Mouse (Mus musculus) G1E (cell line): ENCODE data around the gene Ddx31. TPM values are rescaled to one million over a fixed set of nuclear protein-coding genes. Genes with fewer than 3 reads are reported as not detected.

Experiments used
- ATAC-seq: 2 replicates; pipeline ENCODE4 v1.8.0; 2016; ENCODE audit warnings: mild to moderate bottlenecking; ENCODE audit not compliant: insufficient number of reproducible peaks, poor library complexity, low FRiP score, severe bottlenecking; ENCODE audit errors: extremely low read depth
- DNase-seq: peaks from one replicate; pipeline ENCODE4 v3.0.0; 2012; ENCODE audit warnings: low spot score
- H3K27me3 ChIP-seq: 2 replicates; pipeline ENCODE4 v1.6.1; 2012; ENCODE audit warnings: mild to moderate bottlenecking, low read length, inconsistent platforms; ENCODE audit not compliant: insufficient read depth
- H3K36me3 ChIP-seq: replicated peaks from 2 replicates; pipeline ENCODE3; 2012; ENCODE audit warnings: mild to moderate bottlenecking, inconsistent platforms
- H3K4me1 ChIP-seq: 2 replicates; pipeline ENCODE4 v1.6.1; 2012; ENCODE audit warnings: low read depth, low read length, inconsistent platforms, mixed read lengths; ENCODE audit not compliant: insufficient read depth
- H3K4me3 ChIP-seq: 2 replicates; pipeline ENCODE4 v1.5.1; 2012; ENCODE audit warnings: low read depth, mild to moderate bottlenecking, inconsistent platforms, low read length, moderate library complexity, mixed read lengths
- H3K9me3 ChIP-seq: replicated peaks from 2 replicates; pipeline ENCODE4 v1.6.1; 2012; ENCODE audit warnings: inconsistent platforms
- CTCF ChIP-seq: IDR thresholded peaks from 2 replicates; pipeline ENCODE4 v1.5.1; 2012; ENCODE audit warnings: low read depth, low read length, inconsistent platforms, mixed read lengths
- GATA1 ChIP-seq: IDR thresholded peaks from 2 replicates; pipeline ENCODE4 v1.6.1; 2012; ENCODE audit warnings: borderline replicate concordance, low read length, inconsistent platforms, mixed read lengths
- GATA2 ChIP-seq: IDR thresholded peaks from 2 replicates; pipeline ENCODE4 v1.6.1; 2012; ENCODE audit warnings: low read depth, low read length, inconsistent platforms, borderline replicate concordance
- POLR2AphosphoS5 ChIP-seq: IDR thresholded peaks from 2 replicates; pipeline ENCODE4 v1.6.1; 2012; ENCODE audit warnings: low read depth, low read length, inconsistent platforms; ENCODE audit not compliant: insufficient replicate concordance
- TAL1 ChIP-seq: conservative IDR thresholded peaks from 2 replicates; pipeline ENCODE4 v1.6.1; 2012; ENCODE audit warnings: low read depth, low read length, inconsistent platforms, mixed read lengths
- polyA plus RNA-seq: library from polyadenylated mRNA; stranded (reverse); fragments of >175 nt; gene quantifications from 2 replicates; pipeline ENCODE4 v1.2.3, GENCODE M21; 2012
- total RNA-seq, 2 experiments: library from RNA; stranded (forward) in 1 of 2; stranded (reverse) in 1 of 2; fragments of 200-1000 nt in 1 of 2; fragments of >200 nt in 1 of 2; fragmentation: Nextera tagmentation in 1 of 2; gene quantifications; 2 replicates each; pipeline ENCODE4 v1.2.3; 2014 to 2017

Gene Ddx31
- total RNA-seq (2014; fragmentation: Nextera tagmentation), result 8.4 and 17.1 TPM in 2 replicates
- 13.0 and 15.9 TPM in 2 replicates for total RNA-seq (2017)
- 5.0 and 5.2 TPM in 2 replicates for polyA plus RNA-seq

DNA sequence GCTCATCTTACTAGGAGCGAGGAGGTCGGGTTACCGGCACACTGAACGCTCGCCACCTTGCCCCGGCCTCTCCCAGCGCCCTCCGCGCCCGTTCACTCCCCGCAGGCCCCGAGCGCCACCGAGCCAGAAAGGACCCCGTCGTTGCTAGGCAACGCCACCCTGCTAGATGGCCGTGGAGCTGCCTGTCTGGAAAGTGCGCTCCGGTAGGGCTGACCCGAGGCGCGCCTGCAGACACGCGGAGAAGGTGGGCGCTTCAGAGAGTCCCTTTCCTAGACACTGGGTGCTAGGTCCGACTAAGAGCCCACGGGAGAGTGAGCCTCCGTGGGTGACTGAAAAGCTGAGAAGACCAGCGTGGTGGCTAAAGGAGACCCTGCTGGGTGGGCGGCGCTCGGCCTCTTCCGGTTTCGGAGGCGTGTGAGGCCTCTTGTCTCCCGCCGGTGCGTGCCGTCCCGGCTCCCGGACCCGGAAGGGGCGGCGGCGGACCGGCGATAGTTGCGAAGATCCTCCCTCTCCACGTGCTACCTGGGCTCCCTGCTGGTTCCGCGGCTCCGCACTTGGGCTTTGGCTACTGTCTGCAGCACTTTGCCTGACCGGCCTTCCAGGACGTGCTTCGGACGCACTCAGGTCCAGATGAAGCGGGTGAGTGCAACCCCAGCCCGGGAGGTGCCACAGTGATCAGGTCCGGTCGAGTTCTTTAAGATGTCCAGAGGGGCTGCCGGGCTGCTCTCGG, at the start of gene Ddx31, which contains the start of gene Gtf3c4:
Gene Ddx31 (plus strand): TSS at position 185 of the 730 bp plus-strand sequence.
Gene Gtf3c4 (minus strand): TSS at position 139 of the 730 bp plus-strand sequence.
- peaks cover 44% of the 10 kb centered on the region for H3K4me1 ChIP-seq
- H3K36me3 ChIP-seq, result peaks cover 49% of the 10 kb centered on the region
- TF ChIP-seq TAL1 (no peak), CTCF (no peak), POLR2AphosphoS5 (no peak), GATA1 (no peak), GATA2 (no peak)
- peak; percentile 92 for DNase-seq
- no peaks in the 10 kb centered on the region for H3K9me3 ChIP-seq
- H3K4me3 ChIP-seq, result peak within 1 kb of the TSS; percentile 100
- peak; percentile 85 for ATAC-seq
- no peaks in the 10 kb centered on the region for H3K27me3 ChIP-seq

DNA sequence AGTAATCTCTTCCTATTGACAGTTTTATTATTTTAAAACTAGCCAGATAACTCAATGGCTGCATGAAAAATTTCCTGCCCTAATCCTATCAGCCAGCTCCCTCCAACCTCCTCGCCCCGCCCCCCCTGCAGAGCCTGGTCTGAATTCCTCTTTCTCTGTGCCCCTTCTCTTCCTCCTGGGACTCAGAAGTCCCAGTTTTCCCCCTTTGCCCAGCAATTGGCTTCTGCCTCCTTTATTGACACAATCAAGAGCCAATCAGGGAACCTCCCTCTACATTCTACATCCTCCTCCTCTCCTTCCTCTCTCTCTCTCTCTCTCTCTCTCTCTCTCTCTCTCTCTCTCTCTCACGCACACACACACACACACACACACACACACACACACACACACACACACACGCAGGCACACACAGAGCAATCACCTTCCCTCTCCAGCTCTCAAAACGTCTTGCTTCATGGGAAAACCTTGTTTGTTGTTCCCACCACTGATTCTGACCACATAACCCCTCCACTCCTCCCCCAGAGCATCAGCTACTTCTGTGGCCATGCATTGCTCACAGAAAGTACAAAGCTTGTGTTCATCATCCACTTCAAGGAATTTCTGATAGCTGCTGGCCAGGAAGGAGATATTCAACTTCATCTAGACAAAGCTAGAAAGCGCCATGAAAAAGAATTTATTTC, 47.1 kb upstream of the Ddx31 start:
- Histone ChIP-seq H3K27me3 (peaks cover 39% of the 10 kb centered on the region), H3K36me3 (no peaks in the 10 kb centered on the region), H3K9me3 (no peaks in the 10 kb centered on the region), H3K4me1 (peaks cover 11% of the 10 kb centered on the region), H3K4me3 (no peak overlapping the region)
- DNase-seq (no peak), ATAC-seq (no peak)
- no peak for TF ChIP-seq POLR2AphosphoS5
- TF ChIP-seq CTCF, result no peak
- no peak for TF ChIP-seq TAL1
- TF ChIP-seq GATA2, result no peak
- no peak for TF ChIP-seq GATA1

- Histone ChIP-seq H3K4me1 (peaks cover 11% of the 10 kb centered on the region), H3K9me3 (no peaks in the 10 kb centered on the region), H3K36me3 (no peaks in the 10 kb centered on the region), H3K27me3 (peaks cover 36% of the 10 kb centered on the region), H3K4me3 (no peak overlapping the region)
- no peak for ATAC-seq
- TF ChIP-seq POLR2AphosphoS5 (no peak), GATA1 (no peak), TAL1 (no peak)
- no peak for DNase-seq
Observed at GRCm38 (mm10) chr2:28794623-28795022, 45.6 kb upstream of the Ddx31 start.

DNA sequence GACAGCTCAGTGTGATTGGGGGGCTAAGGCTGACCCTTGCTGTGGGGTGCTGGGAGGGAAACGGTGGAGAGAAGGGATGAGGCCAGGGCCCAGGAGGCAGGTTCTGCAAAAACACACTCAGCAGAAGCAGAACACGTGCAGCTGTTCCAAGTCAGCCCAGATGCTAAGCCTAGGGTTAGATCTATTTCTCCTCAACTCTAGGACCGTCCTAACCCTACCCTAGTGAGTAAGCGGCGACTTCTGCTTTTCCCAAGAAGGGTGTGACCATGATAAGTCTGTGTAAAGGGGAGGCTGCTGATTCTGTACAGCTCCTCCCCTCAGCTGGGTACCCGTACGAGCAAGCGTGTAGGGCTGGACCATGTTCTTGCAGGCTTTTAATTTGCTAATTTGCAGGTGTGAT, 43.9 kb upstream of the Ddx31 start:
- DNase-seq, result peak; percentile 26
- TF ChIP-seq POLR2AphosphoS5, result no peak
- no peak for TF ChIP-seq TAL1
- no peak for TF ChIP-seq CTCF
- no peak for TF ChIP-seq GATA2
- no peak for TF ChIP-seq GATA1
- peaks cover 47% of the 10 kb centered on the region for H3K27me3 ChIP-seq
- no peaks in the 10 kb centered on the region for H3K36me3 ChIP-seq
- H3K9me3 ChIP-seq, result no peaks in the 10 kb centered on the region
- H3K4me3 ChIP-seq, result no peak overlapping the region
- H3K4me1 ChIP-seq, result peaks cover 11% of the 10 kb centered on the region
- peak; percentile 28; the same call in 1 of the 2 replicates for ATAC-seq

- ATAC-seq (no peak), DNase-seq (no peak)
- no peak overlapping the region for H3K4me3 ChIP-seq
- H3K36me3 ChIP-seq, result no peaks in the 10 kb centered on the region
- no peaks in the 10 kb centered on the region for H3K9me3 ChIP-seq
- peaks cover 48% of the 10 kb centered on the region for H3K27me3 ChIP-seq
- peaks cover 8% of the 10 kb centered on the region for H3K4me1 ChIP-seq
- no peak for TF ChIP-seq CTCF
- no peak for TF ChIP-seq TAL1
- TF ChIP-seq GATA2, result no peak
- TF ChIP-seq GATA1, result no peak
Observed at GRCm38 (mm10) chr2:28797490-28798106, 42.6 kb upstream of the Ddx31 start.

- Histone ChIP-seq H3K9me3 (no peaks in the 10 kb centered on the region), H3K4me3 (no peak overlapping the region), H3K4me1 (peaks cover 8% of the 10 kb centered on the region), H3K36me3 (no peaks in the 10 kb centered on the region), H3K27me3 (peaks cover 50% of the 10 kb centered on the region)
- ATAC-seq (no peak), DNase-seq (no peak)
- TF ChIP-seq POLR2AphosphoS5, result no peak
- TF ChIP-seq GATA2, result no peak
- TF ChIP-seq CTCF, result no peak
- no peak for TF ChIP-seq GATA1
- TF ChIP-seq TAL1, result no peak
Observed at GRCm38 (mm10) chr2:28798390-28798789, 41.8 kb upstream of the Ddx31 start.
